Mouse (Mus musculus): Measurements from ENCODE around the gene Marcksl1. TPM values are rescaled to one million over a fixed set of nuclear protein-coding genes. Genes with fewer than 3 reads are reported as not detected.
"Not testable (repeated sequence)": the region's sequence is repeated elsewhere in the genome, so short reads cannot be mapped to it uniquely, and the experiment has no call there.

Gene Marcksl1
- polyA plus RNA-seq, 1 experiment from 2014 or later = 1,836 TPM

DNA sequence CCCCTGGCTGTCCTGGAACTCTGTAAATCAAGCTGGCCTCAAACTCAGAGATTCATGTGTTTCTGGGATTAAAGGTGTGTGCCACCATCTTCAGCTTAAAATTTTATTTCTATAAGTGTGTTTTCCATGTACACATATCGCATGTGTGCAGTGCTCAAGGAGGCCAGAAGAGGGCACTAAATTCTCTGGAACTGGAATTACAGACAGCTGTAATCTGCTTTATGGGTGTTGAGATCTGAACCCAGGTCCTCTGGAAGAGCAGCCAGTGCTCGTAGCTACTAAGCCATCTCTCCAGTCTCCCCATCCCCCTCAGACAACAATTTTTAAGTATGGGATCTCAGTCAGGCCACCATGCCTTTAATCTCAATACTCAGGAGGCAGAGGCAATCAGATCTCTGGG, 35.9 kb downstream of the Marcksl1 start:
- Histone ChIP-seq H3K27me3 (no peaks in the 10 kb centered on the region), H3K4me2 (no peak overlapping the region), H3K4me3 (replicated peaks) (no peak overlapping the region), H3K9ac (no peak overlapping the region), H3K27ac (no peak overlapping the region), H3K36me3 (replicated peaks) (no peaks in the 10 kb centered on the region), H3K9me3 (no peaks in the 10 kb centered on the region), H3K4me1 (no peaks in the 10 kb centered on the region)
- 88% methylated on average over 2 of the region's 2 CpGs for WGBS
- no peak for ATAC-seq (ENCODE audit: low FRiP score)

DNA sequence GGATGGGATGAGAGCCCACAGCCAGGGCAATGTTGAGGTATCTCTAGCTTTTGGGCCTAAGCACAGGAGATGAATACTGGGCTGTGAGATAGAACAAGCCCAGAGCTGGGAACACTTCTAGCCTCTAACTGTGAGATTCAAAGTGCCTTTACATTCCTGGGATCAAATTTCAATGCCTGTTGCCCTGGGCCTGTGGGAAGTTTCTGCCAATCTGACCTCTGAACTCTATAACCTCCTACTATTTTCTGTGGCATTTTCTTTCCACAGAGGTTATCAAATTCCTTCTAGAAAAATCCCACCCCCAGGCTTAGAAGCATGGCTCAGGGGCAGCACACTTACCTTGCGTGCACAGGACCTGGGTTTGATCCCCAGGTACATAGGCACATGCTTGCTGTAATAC, 36.9 kb downstream of the Marcksl1 start:
- Histone ChIP-seq H3K4me1 (peaks cover under 1% of the 10 kb centered on the region), H3K27me3 (no peaks in the 10 kb centered on the region), H3K9me3 (no peaks in the 10 kb centered on the region), H3K4me2 (no peak overlapping the region), H3K9ac (no peak overlapping the region), H3K27ac (no peak overlapping the region), H3K36me3 (replicated peaks) (no peaks in the 10 kb centered on the region), H3K4me3 (replicated peaks) (no peak overlapping the region)
- ATAC-seq (ENCODE audit: low FRiP score) = no peak
- 85% methylated on average over 1 of the region's 1 CpGs for WGBS

DNA sequence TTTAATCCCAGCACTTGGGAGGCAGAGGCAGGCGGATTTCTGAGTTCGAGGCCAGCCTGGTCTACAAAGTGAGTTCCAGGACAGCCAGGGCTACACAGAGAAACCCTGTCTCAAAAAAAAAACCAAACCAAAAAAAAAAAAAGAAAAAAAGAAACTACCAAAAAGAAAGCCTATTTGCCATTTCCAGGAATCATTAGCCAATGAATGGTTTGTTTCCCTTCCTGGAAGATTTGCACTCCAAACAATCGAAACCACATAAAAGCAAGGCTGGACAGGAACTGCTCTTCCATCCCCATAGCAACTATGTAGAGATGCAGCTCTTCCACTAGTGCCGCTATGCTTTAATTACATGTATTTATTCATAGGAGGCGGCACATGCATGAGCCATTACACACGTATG, 41.1 kb downstream of the Marcksl1 start:
- H3K36me3 ChIP-seq (replicated peaks); H3K4me2 ChIP-seq; H3K4me3 ChIP-seq (replicated peaks); ATAC-seq (ENCODE audit: low FRiP score); H3K27ac ChIP-seq; H3K9ac ChIP-seq; H3K9me3 ChIP-seq: not testable (repeated sequence)
- peaks cover 14% of the 10 kb centered on the region for H3K4me1 ChIP-seq
- peaks cover 12% of the 10 kb centered on the region; the same call in 1 of the 2 replicates for H3K27me3 ChIP-seq
- WGBS = 77% methylated on average over 4 of the region's 6 CpGs

DNA sequence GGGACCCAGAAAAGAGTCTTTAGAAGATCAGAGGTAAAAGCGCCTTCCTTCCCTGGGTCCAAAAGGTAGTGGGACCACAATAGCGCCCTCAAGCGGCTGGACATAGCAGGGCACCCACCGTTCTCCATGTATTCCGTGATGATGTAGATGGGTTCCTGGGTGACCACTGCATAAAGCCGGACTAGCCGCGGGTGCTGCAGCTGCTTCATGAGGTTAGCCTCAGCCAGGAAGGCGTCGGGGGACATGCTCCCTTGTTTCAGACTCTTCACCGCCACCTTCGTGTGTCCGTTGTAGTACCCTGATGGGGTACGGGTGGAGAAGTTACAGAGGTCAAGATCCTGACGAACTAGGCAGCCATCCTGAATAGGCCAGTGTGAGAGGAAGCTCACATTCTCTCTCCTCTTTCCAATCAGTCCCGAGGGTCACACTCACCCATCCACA, 42.1 kb downstream of the Marcksl1 start:
- peak overlapping the region; percentile 52 for H3K9ac ChIP-seq
- peak overlapping the region; percentile 77 for H3K4me2 ChIP-seq
- WGBS = 3% methylated on average over 16 of the region's 16 CpGs
- no peaks in the 10 kb centered on the region for H3K36me3 ChIP-seq (replicated peaks)
- H3K4me3 ChIP-seq (replicated peaks) = peak overlapping the region; percentile 48
- H3K9me3 ChIP-seq = no peaks in the 10 kb centered on the region
- ATAC-seq (ENCODE audit: low FRiP score) = peak; percentile 40; the same call in 1 of the 2 replicates
- H3K27ac ChIP-seq = no peak overlapping the region; the same call in 1 of the 2 replicates
- peaks cover 14% of the 10 kb centered on the region for H3K4me1 ChIP-seq
- H3K27me3 ChIP-seq = peaks cover 12% of the 10 kb centered on the region; the same call in 1 of the 2 replicates

DNA sequence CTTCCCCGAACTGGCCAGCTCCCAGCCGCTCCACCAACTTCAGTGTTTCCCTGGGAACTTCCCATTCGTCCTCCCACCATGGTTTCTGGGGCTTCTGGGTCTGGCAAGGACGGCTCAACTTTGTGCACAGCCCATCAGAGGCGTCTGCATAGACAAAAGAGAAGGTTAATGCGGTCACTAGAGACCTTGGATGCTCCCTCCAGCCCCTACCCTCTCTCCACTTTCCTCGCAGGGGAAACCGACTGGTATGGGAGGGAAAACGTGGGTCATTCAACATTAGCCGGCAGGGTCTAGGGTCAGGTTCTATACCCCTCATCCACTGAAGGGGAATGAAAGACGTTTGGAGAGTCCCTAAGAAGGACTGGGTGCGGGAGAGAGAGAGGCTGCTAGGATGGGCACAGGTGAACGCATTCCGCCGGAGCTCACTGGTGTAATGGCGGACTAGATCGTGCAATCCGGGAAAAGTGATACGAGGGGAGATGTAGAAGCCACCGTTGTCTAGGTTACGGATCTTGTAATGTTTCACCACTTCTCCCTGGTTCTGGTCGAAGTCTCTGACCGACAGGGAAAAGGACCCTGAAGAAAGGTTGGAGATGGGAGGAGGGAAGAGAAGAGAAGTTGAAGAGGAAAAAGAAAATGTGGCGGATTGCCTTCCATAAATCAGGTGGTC, 42.6 kb downstream of the Marcksl1 start:
- Histone ChIP-seq H3K27ac (peak overlapping the region; percentile 56; the same call in 1 of the 2 replicates), H3K4me2 (peak overlapping the region; percentile 77), H3K27me3 (peaks cover 12% of the 10 kb centered on the region; the same call in 1 of the 2 replicates), H3K4me1 (peaks cover 14% of the 10 kb centered on the region), H3K9ac (peak overlapping the region; percentile 52), H3K4me3 (replicated peaks) (peak overlapping the region; percentile 48), H3K36me3 (replicated peaks) (no peaks in the 10 kb centered on the region), H3K9me3 (no peaks in the 10 kb centered on the region)
- ATAC-seq (ENCODE audit: low FRiP score) = peak; percentile 52
- under 1% methylated on average over 24 of the region's 24 CpGs for WGBS

DNA sequence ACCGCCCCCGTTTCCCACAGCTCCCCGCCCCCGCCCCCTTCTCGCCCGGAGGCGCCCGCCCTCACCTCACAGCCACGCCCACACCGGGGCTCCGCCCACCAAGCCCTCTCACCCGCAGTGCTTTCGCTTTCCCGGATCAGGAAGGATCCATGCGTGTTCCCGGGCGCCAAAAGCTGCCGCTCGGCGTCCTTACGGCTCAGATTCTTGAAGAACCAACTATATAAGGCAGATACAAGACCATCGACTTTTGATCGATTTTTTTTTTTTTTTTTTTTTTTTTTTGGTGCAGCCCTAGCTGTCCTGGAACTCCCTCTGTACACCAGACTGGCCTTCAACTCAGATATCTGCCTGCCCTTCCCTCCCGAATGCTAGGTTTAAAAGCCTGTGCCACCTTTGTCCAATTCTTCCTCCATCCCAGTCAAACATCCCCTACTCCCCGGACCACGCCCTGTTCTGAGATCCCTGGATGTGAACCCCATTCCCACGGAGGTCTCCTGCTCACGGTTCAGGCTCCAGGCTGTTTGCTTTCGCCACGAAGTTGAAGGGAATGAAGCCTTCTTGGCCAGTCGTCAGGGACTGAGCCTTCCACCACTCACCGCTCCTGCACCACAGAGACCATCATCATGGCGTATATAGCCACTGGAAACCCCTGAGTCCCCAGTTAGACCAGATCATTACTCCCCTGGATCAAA, 43.3 kb downstream of the Marcksl1 start:
- Histone ChIP-seq H3K4me3 (replicated peaks) (peak overlapping the region; percentile 48), H3K4me2 (peak overlapping the region; percentile 77), H3K9ac (peak overlapping the region; percentile 52; the same call in 1 of the 2 replicates), H3K27me3 (peaks cover 12% of the 10 kb centered on the region; the same call in 1 of the 2 replicates), H3K9me3 (no peaks in the 10 kb centered on the region), H3K36me3 (replicated peaks) (no peaks in the 10 kb centered on the region), H3K4me1 (peaks cover 14% of the 10 kb centered on the region), H3K27ac (peak overlapping the region; percentile 27; the same call in 1 of the 2 replicates)
- WGBS = 7% methylated on average over 33 of the region's 33 CpGs
- peak; percentile 88 for ATAC-seq (ENCODE audit: low FRiP score)

DNA sequence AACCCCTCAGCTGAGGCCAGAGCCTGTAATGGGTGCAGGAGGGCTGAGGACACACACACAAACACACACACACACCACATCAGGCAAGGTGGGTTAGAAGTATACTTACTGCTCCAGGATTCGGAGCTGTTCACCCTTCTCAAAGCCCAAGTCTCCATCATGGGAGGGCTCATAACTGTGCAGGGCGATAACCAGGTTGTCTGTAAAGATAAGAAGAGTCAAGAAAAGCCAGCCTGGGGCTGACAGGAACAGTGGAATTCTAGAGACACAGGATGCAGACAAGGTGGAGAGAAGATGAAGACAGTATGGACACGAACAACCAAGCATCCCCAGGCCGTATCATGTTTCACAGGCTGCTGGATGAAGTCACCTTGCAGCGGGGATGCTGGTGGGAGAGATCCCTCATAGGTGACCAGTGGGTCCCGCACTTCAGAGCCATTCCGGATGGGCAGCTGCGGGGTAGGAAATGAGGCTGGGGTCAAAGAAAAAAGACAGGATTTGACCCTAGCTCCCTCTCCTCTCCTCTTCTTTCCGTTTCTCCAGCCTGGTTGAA, 44.0 kb downstream of the Marcksl1 start:
- WGBS = 79% methylated on average over 9 of the region's 9 CpGs
- no peak overlapping the region for H3K9ac ChIP-seq
- H3K4me1 ChIP-seq = peaks cover 14% of the 10 kb centered on the region
- no peak overlapping the region for H3K27ac ChIP-seq
- H3K9me3 ChIP-seq = no peaks in the 10 kb centered on the region
- no peak overlapping the region; the same call in 1 of the 2 replicates for H3K4me3 ChIP-seq (replicated peaks)
- H3K36me3 ChIP-seq (replicated peaks) = no peaks in the 10 kb centered on the region
- peak overlapping the region; percentile 77; the same call in 1 of the 2 replicates for H3K4me2 ChIP-seq
- peaks cover 12% of the 10 kb centered on the region; the same call in 1 of the 2 replicates for H3K27me3 ChIP-seq
- no peak for ATAC-seq (ENCODE audit: low FRiP score)

DNA sequence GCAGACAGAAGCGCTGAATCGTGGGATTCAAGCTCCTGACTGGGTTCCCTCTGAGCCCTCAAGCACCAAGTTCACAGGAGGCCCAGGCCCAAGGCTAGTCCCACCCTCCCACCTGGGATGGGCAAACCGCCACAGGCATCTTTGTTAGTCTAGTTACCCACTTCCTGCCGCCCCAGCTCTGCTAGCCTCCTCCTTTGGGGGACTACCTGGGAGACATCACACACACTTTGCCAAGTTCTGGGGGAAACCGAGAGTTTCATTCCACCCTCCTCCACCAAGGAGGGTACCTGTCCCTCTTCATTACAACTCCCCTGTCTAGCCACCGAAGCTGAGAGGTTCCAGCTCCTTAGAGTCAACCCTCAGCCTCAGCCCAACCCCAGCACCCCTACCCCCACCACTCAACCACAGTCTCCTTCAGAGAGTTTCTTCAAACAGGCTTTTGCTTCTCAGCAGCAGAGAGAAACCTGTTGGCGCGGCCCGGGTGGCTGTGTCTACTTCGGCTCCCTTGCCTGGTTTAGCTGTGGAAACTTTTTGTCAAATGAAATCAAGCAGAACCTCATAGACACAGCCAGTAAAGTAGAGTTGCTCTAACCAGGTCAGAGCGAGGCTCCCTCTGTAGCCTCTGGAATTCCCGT, 45.1 kb downstream of the Marcksl1 start:
- Histone ChIP-seq H3K4me3 (replicated peaks) (no peak overlapping the region), H3K9ac (no peak overlapping the region), H3K9me3 (no peaks in the 10 kb centered on the region), H3K4me2 (no peak overlapping the region), H3K27me3 (peaks cover 12% of the 10 kb centered on the region; the same call in 1 of the 2 replicates), H3K27ac (no peak overlapping the region), H3K4me1 (peaks cover 14% of the 10 kb centered on the region), H3K36me3 (replicated peaks) (no peaks in the 10 kb centered on the region)
- no peak for ATAC-seq (ENCODE audit: low FRiP score)
- WGBS = 87% methylated on average over 12 of the region's 12 CpGs

DNA sequence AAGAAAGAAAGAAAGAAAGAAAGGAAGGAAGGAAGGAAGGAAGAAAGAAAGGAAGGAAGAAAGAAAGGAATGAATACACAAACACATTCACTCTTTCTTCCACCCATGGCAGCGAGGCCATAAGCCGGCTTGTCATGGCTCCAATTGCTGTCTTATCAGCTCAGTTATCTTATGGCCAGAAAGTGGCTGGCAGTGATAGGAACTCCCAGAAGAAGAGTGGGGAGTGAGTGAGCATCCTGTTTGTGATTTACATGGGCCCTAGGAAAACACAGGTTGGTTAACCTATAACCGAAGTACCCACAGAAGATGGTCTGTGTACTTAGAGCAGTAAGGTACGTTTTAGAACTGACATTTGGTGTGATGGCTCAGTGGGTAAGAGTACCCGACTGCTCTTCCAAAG, 47.8 kb downstream of the Marcksl1 start:
- no peaks in the 10 kb centered on the region for H3K9me3 ChIP-seq
- H3K27me3 ChIP-seq = peaks cover 6% of the 10 kb centered on the region; the same call in 1 of the 2 replicates
- no peaks in the 10 kb centered on the region for H3K36me3 ChIP-seq (replicated peaks)
- H3K4me3 ChIP-seq (replicated peaks) = no peak overlapping the region
- 88% methylated on average over 5 of the region's 5 CpGs for WGBS
- H3K4me1 ChIP-seq = peaks cover 5% of the 10 kb centered on the region; the same call in 1 of the 2 replicates
- H3K9ac ChIP-seq = no peak overlapping the region
- H3K4me2 ChIP-seq = no peak overlapping the region
- ATAC-seq (ENCODE audit: low FRiP score) = no peak
- no peak overlapping the region for H3K27ac ChIP-seq

DNA sequence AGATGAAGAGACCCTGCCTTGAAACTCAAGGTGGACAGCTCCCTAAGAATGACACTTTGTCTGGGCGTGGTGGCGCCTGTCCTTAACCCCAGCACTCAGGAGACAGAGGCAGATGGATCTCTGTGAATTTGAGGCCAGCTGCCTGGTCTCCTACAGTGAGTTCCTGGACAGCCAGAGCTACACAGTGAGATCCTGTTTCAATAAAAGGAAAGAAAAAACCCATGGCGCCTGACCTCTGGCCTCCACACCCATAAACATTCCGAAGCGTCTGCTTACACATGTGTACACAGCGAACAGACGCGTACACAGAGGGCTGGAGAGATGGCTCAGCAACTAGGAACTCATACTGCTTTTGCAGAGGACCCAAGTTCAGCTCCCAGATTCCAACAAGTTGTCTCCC, 50.3 kb downstream of the Marcksl1 start:
- Histone ChIP-seq H3K27me3 (no peaks in the 10 kb centered on the region), H3K4me1 (no peaks in the 10 kb centered on the region), H3K9me3 (no peaks in the 10 kb centered on the region), H3K4me2 (no peak overlapping the region), H3K4me3 (replicated peaks) (no peak overlapping the region), H3K36me3 (replicated peaks) (no peaks in the 10 kb centered on the region), H3K9ac (no peak overlapping the region), H3K27ac (no peak overlapping the region)
- no peak for ATAC-seq (ENCODE audit: low FRiP score)
- WGBS = 85% methylated on average over 8 of the region's 8 CpGs

DNA sequence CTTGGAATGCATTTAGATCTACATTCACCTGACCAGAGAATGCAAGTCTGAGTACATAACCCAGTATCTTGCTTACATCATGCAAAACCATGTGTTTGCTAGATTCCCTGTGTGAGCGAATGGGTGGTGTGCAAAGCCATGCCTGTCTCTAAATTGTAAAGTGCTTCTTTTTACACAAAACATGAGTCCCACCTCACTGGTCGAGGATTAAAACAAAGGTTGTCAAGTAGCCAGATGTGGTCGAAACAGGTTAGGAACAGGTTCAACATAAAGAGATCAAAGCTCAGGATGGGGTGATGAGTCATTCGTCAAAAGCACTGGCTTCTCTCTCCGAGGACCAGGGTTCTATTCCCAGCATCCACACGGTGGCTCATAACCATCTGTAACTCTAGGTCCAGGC, 51.8 kb downstream of the Marcksl1 start:
- no peaks in the 10 kb centered on the region for H3K27me3 ChIP-seq
- H3K27ac ChIP-seq = no peak overlapping the region
- 87% methylated on average over 6 of the region's 6 CpGs for WGBS
- no peaks in the 10 kb centered on the region for H3K9me3 ChIP-seq
- no peak for ATAC-seq (ENCODE audit: low FRiP score)
- H3K4me3 ChIP-seq (replicated peaks) = no peak overlapping the region
- no peaks in the 10 kb centered on the region for H3K4me1 ChIP-seq
- H3K36me3 ChIP-seq (replicated peaks) = no peaks in the 10 kb centered on the region
- H3K9ac ChIP-seq = no peak overlapping the region
- no peak overlapping the region for H3K4me2 ChIP-seq
